Mouse (Mus musculus): ENCODE results near the gene Aff2. TPM values are rescaled to one million over a fixed set of nuclear protein-coding genes. Genes with fewer than 3 reads are reported as not detected.

Aff2 gene
- polyA plus RNA-seq, 1 experiment from 2014 or later, result 20.2 TPM

DNA sequence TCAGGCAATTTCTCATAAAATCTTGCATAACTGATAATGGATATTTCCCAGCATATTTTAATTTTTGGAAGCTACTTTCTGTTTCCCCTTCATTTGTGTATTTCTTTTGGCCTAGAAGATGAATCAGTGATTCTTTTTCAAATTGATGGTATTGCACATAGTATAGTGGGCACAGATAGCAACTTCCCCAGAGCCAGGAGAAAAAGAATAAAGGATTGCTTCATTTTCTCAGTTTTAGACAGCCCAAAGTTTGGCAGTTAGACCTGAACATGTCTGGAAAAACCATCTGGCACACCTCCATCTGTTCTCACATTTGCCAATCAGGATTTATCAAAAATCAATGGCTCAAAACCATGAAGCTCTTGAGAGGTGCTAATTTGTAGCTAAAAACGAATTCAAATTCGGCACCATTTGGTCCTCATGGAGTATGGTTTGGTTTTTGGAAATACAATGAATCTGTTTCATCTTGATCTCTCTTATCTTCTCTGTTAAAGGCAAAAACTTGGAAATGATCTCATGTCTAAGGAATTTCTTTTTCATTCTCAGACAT is 441.9 kb downstream of the Aff2 start:
- Histone ChIP-seq H3K9me3 (no peaks in the 10 kb centered on the region), H3K27me3 (no peaks in the 10 kb centered on the region)
- 85% methylated on average over 2 of the region's 2 CpGs for WGBS

DNA sequence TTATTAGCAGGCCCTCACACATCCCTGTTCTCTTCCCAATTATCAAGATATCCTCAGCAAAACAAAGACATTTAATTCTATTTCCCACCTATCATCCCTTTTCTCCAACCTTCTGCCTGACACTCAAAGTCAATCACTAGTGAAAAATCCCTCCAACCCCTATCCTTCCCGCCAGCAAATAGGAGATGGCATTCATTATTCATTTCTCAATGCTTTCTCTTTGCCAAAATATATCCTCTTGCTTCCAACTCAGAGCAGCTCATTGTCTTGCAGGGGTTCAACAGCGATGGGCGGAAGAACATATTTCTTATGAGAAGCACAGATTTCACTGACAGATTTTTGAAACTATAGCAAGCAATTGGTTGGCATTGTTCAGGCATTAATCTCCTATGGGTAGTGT is 442.4 kb downstream of the Aff2 start:
- Histone ChIP-seq H3K4me3 (no peak overlapping the region), H3K9ac (no peak overlapping the region), H3K9me3 (no peaks in the 10 kb centered on the region), H3K27me3 (no peaks in the 10 kb centered on the region), H3K27ac (replicated peaks) (no peak overlapping the region), H3K4me2 (no peak overlapping the region), H3K36me3 (no peaks in the 10 kb centered on the region), H3K4me1 (replicated peaks) (no peaks in the 10 kb centered on the region)
- WGBS, result 77% methylated on average over 3 of the region's 3 CpGs
- ATAC-seq (ENCODE audit: low FRiP score, low read depth), result no peak

More for the DNA sequence above, 441.9 kb downstream of the Aff2 start:
- ATAC-seq (ENCODE audit: low FRiP score, low read depth), result no peak
- no peak overlapping the region for H3K27ac ChIP-seq (replicated peaks)
- no peak overlapping the region for H3K9ac ChIP-seq
- no peak overlapping the region for H3K4me2 ChIP-seq
- H3K36me3 ChIP-seq, result no peaks in the 10 kb centered on the region
- H3K4me3 ChIP-seq, result no peak overlapping the region
- no peaks in the 10 kb centered on the region for H3K4me1 ChIP-seq (replicated peaks)

DNA sequence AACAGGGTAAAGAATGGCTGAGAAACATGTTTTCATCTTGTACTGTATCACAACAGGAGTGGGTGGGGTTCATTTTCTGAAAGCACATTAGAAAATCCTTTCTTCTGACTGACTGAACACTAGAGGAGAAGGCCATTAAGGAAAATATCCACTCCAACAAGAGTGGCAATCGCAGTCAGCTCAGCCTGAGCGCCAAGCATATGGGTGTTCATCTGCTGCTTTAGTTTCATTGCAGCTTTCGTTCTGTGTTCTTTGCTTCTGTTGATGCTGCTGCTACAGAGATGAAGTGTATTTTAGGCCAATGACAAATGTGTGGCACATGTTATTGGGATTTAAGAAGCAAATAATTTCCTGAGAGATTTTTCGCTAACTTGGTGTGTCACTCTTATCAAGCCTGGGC is 451.7 kb downstream of the Aff2 start:
- Histone ChIP-seq H3K9ac (no peak overlapping the region), H3K4me3 (no peak overlapping the region), H3K27me3 (no peaks in the 10 kb centered on the region), H3K9me3 (no peaks in the 10 kb centered on the region), H3K4me1 (replicated peaks) (no peaks in the 10 kb centered on the region), H3K36me3 (no peaks in the 10 kb centered on the region), H3K27ac (replicated peaks) (no peak overlapping the region), H3K4me2 (no peak overlapping the region)
- 86% methylated on average over 4 of the region's 4 CpGs for WGBS
- ATAC-seq (ENCODE audit: low FRiP score, low read depth), result no peak

DNA sequence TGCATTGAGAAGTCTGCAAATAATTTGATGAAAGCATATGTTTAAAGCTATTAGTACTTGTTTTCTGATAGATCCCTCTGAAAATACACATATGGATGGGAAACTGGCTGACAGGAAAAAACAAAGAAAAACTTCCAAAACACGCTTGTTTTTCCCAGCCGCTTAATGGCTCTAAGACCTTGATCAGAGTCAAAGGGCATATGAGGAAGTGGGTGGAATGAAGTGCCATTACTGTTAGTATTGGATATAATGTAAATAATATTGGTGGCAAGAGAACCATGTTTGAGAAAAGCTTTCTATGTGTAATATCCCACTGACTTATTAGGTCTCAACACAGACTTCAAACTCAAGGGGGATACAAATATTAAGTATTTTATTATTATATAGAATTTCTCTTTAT is 455.0 kb downstream of the Aff2 start:
- H3K27me3 ChIP-seq, result no peaks in the 10 kb centered on the region
- no peak for ATAC-seq (ENCODE audit: low FRiP score, low read depth)
- no peak overlapping the region for H3K4me2 ChIP-seq
- H3K9me3 ChIP-seq, result no peaks in the 10 kb centered on the region
- no peak overlapping the region for H3K27ac ChIP-seq (replicated peaks)
- no peak overlapping the region for H3K9ac ChIP-seq
- H3K4me1 ChIP-seq (replicated peaks), result no peaks in the 10 kb centered on the region
- no peak overlapping the region for H3K4me3 ChIP-seq
- 81% methylated on average over 2 of the region's 2 CpGs for WGBS
- H3K36me3 ChIP-seq, result no peaks in the 10 kb centered on the region

GRCm38 (mm10) chrX:69817679-69818078 is 457.6 kb downstream of the Aff2 start:
- Histone ChIP-seq H3K4me3 (no peak overlapping the region), H3K27me3 (no peaks in the 10 kb centered on the region), H3K4me2 (no peak overlapping the region), H3K9ac (no peak overlapping the region), H3K4me1 (replicated peaks) (no peaks in the 10 kb centered on the region), H3K27ac (replicated peaks) (no peak overlapping the region), H3K36me3 (no peaks in the 10 kb centered on the region), H3K9me3 (no peaks in the 10 kb centered on the region)
- no peak for ATAC-seq (ENCODE audit: low FRiP score, low read depth)
- WGBS, result 85% methylated on average over 3 of the region's 3 CpGs

DNA sequence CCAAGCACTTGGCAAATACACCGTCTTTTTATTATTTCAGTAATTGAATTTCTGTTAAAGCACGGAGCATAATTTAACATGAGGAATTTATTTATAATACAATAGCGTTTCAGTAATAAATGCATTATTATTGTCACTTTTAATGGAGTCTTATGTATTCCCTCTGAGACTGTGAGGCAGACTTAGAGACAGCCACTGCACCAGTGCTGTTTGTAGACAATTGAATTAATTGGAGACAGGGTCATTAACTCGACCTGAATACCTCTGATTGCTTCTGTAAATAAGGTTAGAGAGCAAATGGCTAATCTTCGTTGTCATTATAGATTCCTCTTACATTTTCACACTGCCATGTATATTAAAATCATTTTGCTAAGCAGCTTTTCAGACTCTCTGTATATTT is 458.1 kb downstream of the Aff2 start:
- no peaks in the 10 kb centered on the region for H3K27me3 ChIP-seq
- no peaks in the 10 kb centered on the region for H3K4me1 ChIP-seq (replicated peaks)
- no peak overlapping the region for H3K4me2 ChIP-seq
- H3K9ac ChIP-seq, result no peak overlapping the region
- H3K36me3 ChIP-seq, result no peaks in the 10 kb centered on the region
- no peak overlapping the region for H3K27ac ChIP-seq (replicated peaks)
- no peak for ATAC-seq (ENCODE audit: low FRiP score, low read depth)
- H3K4me3 ChIP-seq, result no peak overlapping the region
- WGBS, result 50% methylated on average over 5 of the region's 5 CpGs
- no peaks in the 10 kb centered on the region for H3K9me3 ChIP-seq

GRCm38 (mm10) chrX:69867601-69868000 is 507.5 kb downstream of the Aff2 start:
- no peaks in the 10 kb centered on the region for H3K4me1 ChIP-seq (replicated peaks)
- no peak overlapping the region for H3K9ac ChIP-seq
- ATAC-seq (ENCODE audit: low FRiP score, low read depth), result no peak
- H3K27ac ChIP-seq (replicated peaks), result no peak overlapping the region
- no peaks in the 10 kb centered on the region for H3K9me3 ChIP-seq
- H3K4me2 ChIP-seq, result no peak overlapping the region
- H3K36me3 ChIP-seq, result no peaks in the 10 kb centered on the region
- 74% methylated on average over 5 of the region's 5 CpGs for WGBS
- no peaks in the 10 kb centered on the region for H3K27me3 ChIP-seq
- no peak overlapping the region for H3K4me3 ChIP-seq

DNA sequence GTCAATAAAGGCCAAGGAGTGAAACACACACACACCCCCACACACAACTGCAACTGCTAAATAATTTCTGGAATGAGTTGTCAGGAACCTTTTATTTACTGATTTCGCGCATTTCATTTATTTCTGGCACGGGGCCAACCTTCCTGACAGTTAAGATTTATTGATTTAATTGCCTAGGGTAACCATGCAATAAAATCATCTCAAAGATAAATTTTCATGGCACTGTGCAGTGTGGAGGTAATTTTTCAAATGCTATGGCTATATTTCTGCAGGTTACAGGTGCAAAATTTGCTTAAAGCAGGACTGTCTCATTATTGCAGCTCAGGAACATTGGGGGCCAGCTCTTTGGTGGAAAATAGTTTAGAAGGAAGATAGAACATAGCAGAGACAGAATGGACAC is 531.6 kb downstream of the Aff2 start:
- WGBS, result 45% methylated on average over 3 of the region's 3 CpGs
- peaks cover 4% of the 10 kb centered on the region; the same call in 1 of the 2 replicates for H3K4me1 ChIP-seq (replicated peaks)
- no peak for ATAC-seq (ENCODE audit: low FRiP score, low read depth)
- no peak overlapping the region for H3K27ac ChIP-seq (replicated peaks)
- no peaks in the 10 kb centered on the region for H3K36me3 ChIP-seq
- H3K4me3 ChIP-seq, result no peak overlapping the region
- H3K9ac ChIP-seq, result no peak overlapping the region
- H3K4me2 ChIP-seq, result no peak overlapping the region
- H3K27me3 ChIP-seq, result no peaks in the 10 kb centered on the region
- H3K9me3 ChIP-seq, result no peaks in the 10 kb centered on the region

Data from hindbrain, embryonic 15.5 days (tissue).